Mouse (Mus musculus) CD4-positive helper T cell, adult 2 months (primary cell): ENCODE measurements around the gene Gdf5.
"Not testable (repeated sequence)": the region's sequence is repeated elsewhere in the genome, so short reads cannot be mapped to it uniquely, and the experiment has no call there.

Experiments used
- DNase-seq: peaks from one replicate; pipeline ENCODE4 v3.0.0-alpha.2; 2012; ENCODE audit warnings: low read depth, missing footprints, low spot score

Gene Gdf5

DNA sequence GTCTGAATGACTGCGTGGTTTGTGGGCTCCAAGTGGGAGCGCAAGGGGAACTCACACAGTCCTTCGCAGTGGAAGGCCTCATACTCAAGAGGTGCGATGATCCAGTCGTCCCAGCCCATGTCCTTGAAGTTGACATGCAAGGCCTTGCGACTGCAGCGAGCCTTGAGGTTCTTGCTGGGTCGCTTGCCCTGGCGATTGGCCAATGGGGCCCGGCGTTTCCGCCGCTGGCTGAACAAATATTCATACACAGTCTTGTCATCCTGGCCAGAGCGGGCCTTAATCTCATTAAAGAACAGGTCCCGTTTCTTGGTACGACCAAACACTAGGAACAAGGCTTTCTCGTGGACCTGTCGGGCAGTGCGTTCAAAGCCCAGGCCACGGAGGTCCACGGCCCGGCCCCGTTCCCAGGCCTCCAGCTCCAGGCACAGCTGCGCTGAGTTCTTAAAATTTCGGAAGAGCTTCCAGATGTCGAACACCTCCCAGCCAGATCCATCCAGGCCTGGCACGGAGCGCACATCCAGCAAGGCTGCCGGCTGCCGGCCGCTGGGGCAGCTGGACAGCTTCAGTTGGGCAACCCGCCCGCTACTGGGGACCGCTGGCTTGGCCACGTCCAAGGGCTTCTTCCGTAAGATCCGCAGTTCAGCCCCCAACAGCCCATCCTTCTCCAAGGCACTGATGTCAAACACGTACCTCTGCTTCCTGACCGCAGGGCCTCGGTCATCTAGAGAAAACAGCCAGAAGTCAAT lies 3.3 kb downstream of the Gdf5 start:
- DNase-seq: no peak

GRCm38 (mm10) chr2:155940681-155941080 lies 4.5 kb downstream of the Gdf5 start, which contains the start of gene Gm15557:
Gene Gm15557, plus strand, starts transcription at chr2:155940728.
- no peak for DNase-seq

DNA sequence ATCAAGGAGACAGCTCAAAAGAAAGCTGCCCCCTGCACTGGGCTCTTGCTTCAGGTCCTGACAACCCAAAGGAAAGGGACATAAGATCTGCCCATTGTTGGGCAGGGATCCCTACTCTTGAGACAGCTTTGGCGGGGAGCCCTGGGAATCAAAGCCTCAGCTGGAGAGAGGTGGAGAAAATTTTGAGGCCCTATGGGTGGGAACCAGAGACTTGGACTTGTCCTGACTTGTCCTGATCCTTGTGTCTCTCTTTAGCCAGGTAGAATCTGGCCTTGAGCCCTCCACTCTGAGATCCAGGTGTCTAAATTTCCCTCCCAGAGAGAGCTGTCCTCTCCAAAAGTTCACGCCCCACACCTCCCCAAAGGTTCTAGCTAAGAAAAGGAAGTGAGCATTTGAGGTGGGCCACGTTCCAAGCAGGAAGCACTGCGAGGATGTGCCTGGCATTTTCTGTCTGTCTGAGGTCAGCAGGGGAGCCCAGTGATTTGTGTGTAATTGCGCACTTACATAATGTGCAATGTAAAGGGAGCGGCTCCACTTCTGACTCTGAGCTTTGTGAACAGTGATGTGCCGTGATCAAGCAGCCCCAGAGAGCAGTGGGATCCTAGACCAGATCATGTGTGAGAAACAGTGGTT lies 5.2 kb downstream of the Gdf5 start:
- DNase-seq: no peak

- DNase-seq: peak; percentile 94
These were observed 15.4 kb downstream of the Gdf5 start, which contains the start of gene Uqcc1 for GRCm38 (mm10) chr2:155929531-155930442. Gene Uqcc1, minus strand, starts transcription at chr2:155930310.

GRCm38 (mm10) chr2:155928711-155929345 lies 16.3 kb downstream of the Gdf5 start:
- no peak for DNase-seq

GRCm38 (mm10) chr2:155925213-155925612 lies 20.0 kb downstream of the Gdf5 start:
- not testable (repeated sequence) for DNase-seq

GRCm38 (mm10) chr2:155923143-155923542 lies 22.0 kb downstream of the Gdf5 start:
- DNase-seq: no peak

- DNase-seq: no peak
These were observed 30.5 kb downstream of the Gdf5 start for GRCm38 (mm10) chr2:155914684-155915083.

- DNase-seq: no peak
These were observed 41.5 kb downstream of the Gdf5 start for GRCm38 (mm10) chr2:155903632-155904008.

DNA sequence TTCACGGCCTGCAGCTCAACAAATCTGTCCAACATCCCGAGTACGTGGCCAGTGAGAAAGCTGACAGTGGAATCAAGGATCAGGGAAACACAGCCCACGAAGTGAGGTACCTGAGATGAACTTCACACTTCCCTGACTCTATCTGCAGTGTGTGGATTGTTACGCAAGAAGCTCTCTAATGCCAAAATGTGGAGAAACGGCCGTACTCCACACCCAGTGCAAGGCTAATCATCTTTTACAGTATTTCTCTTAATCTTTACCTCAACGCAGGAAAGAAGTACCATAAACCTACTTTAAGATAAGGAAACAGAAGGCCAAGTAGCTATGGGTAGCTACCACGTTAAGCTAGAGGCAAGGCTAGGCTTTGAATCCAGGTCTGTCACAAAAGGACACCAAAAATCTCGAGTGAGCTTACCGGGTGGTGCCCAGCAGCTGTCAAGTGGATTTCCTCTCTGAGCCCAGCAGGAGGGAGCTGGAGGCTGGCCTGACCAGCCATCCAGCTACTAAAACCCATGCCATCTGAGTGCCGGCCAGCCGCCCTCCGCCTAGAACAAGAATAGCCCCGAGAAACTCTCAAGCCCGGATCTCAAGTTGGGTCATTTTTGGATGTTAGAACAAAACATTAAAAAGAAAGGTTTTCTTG lies 42.1 kb downstream of the Gdf5 start:
- DNase-seq: no peak

DNA sequence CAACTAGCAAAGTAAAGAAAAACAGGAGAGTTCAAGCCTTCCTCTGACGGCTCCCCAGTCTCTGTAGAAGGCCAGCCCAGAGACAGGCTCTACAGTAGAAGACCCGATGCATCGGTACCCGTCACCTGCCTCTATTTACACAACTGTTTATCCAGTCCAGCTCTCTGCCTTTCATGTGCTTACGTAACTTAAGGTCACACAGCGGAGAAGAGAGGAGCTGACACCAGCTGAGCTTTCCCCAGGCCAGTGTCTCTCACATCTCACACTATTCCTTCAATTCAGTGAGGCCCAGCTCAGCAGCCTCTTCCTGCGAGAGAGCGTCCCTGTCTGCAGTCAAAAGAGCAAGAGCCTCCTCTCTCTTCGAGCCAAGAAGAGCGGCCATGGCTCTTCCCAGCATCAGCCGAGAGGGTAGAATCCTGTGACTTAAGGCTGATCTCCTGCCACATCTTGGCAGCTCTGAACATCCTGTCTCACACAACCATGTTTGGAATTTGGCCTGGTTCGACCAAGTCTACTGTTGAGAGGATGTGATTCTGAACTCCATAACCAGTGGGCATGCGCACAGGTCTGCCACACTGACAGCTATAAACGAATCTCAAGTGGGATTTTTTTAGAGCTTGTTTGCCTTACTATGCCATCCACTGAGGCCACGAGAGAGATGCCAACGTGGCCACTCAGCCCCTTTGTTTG lies 50.0 kb downstream of the Gdf5 start:
- no peak for DNase-seq

DNA sequence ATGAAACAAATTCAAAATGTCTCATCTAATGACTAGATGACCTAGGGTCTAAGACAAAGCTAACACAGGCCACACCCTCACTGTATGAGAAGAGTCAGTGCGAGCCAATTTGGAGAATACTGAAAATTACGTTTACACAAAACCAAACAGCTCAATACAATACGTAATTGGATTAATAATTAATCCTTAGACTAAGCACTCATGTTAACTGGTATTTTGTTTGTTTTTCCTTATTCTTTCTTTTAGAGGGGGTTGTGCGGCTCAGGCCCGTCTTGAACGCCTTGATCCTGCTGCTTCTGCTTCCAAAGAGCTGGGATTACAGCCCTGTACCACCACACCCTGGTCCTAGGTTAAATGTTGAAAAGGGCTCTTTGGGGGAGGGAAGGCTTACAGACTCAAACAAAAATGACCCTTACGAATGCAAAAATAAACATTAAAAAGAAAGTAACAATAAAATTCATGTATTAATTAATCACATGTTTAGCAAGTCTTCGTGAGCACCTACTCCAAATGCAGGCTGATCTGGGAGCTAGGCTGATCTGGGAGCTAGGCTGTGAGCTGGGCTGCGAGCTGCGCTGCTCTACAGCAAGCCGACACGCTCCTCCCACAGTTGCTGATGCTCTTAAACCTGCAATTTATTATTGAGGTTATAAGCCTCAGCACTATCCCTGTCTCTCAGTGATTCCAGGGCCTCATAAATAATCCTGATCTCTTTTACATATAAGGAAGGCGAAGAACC lies 50.7 kb downstream of the Gdf5 start:
- DNase-seq: no peak
